Mouse (Mus musculus) gonadal fat pad, adult 2 months (tissue): ENCODE data around the gene Gm8126. TPM values are rescaled to one million over a fixed set of nuclear protein-coding genes. Genes with fewer than 3 reads are reported as not detected.
"Not testable (repeated sequence)": the region's sequence is repeated elsewhere in the genome, so short reads cannot be mapped to it uniquely, and the experiment has no call there.

Experiments used
- DNase-seq: peaks from one replicate; pipeline ENCODE4 v3.0.0-alpha.2; 2012; ENCODE audit warnings: low read depth
- polyA plus RNA-seq: library from polyadenylated mRNA; depleted of rRNA; stranded (reverse); fragments of >200 nt; gene quantifications from 2 replicates; pipeline ENCODE4 v1.2.3, GENCODE M21; 2012; rRNA removed

Gene Gm8126
- polyA plus RNA-seq = 0.20 TPM in 1 of 2 replicates, not detected in the other

DNA sequence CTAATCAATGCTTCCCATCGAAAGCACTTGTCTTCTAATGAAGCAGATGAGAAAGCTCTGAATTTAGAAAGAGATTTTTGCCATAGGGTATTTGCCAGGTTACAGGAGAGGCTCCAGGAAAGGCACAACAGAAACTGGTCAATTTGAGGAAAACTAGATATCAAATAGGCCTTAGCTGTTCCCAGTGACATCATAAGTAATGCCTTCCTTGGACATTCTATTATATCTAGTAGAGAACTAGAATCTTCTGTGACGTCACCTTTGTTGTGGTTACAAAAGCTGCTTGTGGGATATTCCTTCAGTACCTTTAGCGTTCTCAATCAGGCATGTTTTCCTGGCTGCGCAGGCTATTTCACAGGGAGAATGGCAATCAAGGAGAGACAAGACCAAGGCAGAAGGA, at the start of gene Gm8126:
TSS of gene Gm8126 (plus strand) at position 301 of the 400 bp plus-strand sequence.
- DNase-seq = not testable (repeated sequence)

DNA sequence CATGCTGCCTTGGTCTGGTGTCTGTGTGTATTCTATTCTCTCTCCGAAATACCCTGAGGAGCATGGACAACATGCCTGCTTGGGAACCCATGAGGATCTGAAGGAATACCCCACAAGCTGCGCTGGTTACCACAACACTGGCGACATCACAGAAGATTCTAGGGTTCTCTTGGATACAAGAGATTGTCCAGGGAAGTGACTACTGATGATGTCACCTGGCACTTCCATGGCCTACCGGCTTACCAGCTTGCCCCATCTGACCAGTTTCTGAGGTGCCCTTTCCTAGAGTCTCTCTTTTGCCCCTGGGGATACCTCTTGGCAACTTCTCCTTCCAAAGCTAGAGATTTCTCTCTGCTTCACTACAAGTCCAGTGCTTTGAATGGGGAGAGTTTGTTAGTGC, 23.2 kb upstream of the Gm8126 start, which contains the start of gene Gm8122:
TSS of gene Gm8122 (minus strand) at position 101 of the 400 bp plus-strand sequence.
- DNase-seq = not testable (repeated sequence)

DNA sequence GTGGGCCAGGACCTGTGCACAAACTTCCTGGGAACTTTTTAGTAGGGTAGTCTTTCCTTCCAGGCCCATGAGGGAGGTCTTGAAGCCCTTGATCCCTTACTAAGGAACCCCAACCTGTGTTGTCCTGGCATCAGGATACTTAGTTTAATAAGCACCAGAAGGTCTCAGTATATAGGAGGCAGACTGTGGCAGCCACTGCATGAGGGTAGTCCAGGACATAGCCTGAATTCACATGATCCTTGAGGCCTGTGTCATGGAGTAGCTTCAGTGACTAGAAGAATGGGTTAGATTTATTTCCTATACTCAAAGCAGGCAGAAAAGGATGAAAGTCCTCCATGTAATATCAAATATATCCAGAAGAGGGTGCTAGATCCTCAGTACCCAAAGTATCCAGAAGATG, 20.7 kb upstream of the Gm8126 start:
- DNase-seq = not testable (repeated sequence)

DNA sequence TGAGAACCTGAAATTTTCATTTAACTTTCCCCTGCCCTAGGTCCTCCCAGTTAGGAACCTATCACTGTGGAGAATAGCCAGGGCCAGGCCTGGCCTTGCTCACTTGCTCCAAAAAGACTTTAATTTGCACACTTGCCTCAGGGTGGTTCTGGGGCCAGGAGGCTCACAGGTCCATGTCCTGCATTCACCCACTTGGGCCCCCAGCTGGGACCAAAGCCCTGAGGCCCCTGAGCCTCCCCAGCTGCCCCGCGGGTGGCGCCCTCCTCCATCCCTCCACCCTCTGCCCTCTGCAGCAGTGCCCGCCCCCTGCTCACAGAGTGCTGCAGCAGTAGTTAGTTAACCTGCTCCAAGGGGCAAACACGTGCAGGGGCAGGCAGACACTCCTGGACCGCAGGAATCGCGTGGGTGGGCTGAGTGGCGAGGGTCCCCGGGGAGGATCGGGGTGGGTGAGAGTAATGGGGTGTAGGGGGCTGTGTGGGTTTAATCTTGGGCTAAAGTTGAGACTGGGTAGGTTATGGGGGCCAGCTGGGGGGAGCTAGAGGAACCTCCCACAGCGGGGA, 8.8 kb upstream of the Gm8126 start:
- DNase-seq = not testable (repeated sequence)

DNA sequence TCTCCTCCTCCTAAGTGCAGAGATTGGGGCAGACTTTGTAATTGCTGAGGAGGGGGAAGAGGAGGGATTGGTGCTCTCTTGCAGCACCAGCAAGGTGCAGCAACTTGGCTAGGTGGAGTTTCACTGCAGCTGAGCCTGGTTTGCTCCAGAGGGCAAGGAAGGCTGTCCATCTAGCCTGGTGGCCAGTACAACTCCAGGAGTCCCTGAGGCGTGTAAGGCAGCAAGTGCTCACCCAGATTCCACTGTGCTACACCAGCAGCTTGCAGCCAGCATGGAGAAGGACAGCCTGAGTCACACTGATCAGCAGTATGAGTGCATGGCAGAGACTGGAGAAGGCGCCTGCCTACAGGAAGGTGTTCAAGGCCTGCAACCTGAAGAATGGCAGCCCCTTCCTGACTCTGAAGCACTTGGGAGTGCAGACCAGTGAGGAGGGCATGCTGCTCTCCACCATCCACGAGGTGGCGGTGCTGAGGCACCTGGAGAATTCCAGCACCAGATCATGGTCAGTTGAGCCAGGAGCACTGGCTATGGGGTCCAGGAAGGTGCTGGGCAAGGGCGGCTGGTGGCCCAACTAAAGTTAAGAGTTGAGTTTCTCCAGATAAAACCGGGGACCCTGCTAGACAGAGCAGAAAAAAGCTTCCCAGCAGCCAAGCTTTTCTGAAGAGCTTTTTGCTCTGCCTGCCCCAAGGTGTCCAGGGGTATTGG, 7.7 kb upstream of the Gm8126 start:
- DNase-seq = not testable (repeated sequence)

DNA sequence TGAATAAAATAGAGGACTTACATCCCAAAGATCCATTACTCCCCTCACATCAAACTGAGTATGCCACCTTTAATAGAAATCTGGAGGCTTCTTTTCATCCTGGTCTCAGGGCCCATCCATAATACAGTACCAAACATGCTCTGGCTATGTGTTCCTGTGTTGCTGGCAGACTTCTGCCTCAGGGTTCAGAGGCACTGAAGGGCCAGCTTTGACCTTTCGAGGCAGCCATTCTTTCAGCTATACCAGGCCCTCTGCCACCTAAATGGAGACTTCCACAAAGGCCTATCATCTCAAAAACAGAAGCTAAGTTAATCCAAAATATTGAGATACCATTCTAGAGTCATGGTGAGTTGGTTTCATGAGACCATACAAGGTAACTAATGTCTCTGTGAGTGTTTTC, 1.9 kb upstream of the Gm8126 start:
- DNase-seq = not testable (repeated sequence)

DNA sequence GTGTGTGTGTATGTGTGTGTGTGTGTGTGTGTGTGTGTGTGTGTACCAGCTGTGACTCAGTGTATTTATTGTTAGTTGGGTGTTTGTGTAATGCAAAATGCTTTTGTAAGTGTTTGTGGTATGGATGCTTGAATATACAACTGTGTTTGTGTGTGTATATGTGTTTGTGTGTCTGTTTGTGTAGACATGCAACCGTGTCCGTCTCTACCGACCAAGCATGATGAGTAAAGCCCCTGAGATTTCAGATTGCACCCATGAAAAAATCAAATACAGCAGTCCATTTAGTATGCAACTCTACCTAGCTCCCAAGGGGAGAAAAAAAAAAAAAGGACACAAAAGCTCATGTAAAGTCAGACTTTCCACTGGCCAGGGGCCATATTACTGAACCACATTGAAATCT, 5.0 kb downstream of the Gm8126 start:
- not testable (repeated sequence) for DNase-seq

DNA sequence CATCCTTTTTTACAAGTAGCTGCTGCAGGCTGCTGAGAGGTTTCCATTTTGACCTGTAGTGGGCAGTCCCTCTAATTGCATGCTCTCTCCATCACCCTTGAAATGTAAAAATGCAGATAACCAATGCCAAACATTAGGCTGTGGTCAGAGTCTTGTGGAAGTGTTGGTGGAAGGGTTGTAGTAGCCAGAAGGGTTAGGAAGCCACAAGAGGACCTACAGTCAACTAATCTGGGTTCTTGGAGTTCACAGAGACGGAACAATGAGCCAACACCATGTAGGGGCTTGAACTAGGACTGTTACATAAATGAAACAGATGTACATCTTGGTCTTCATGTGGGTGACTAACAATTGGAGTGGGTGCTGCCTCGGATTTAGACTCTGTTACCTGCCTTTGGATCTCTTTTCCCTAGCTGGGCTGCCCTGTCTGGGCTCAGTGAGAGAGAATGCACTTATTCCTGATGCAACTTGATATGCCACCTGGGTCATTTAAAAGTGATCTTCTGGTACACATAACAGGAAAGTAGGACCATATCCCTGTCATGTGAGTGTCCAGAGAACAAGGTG, 10.2 kb downstream of the Gm8126 start:
- DNase-seq = not testable (repeated sequence)

DNA sequence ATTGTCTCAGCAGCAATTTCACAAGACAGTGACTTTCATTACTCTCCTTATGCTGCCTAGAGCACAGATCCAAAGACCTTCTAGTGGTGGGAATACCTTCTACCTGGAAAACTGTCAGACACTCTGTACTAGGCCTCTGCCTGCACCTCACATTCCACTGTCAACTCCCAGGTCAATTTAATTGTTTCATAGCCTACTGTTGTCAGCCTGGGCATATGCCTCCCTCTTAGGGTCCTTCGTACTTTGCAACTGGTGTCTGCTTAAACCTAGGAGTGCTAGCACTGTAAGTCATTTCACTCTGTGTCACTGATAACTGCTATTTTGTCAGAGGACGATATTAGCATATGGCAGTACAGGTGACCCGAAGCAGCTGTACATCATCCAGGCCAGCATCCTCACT, 10.8 kb downstream of the Gm8126 start:
- DNase-seq = not testable (repeated sequence)

DNA sequence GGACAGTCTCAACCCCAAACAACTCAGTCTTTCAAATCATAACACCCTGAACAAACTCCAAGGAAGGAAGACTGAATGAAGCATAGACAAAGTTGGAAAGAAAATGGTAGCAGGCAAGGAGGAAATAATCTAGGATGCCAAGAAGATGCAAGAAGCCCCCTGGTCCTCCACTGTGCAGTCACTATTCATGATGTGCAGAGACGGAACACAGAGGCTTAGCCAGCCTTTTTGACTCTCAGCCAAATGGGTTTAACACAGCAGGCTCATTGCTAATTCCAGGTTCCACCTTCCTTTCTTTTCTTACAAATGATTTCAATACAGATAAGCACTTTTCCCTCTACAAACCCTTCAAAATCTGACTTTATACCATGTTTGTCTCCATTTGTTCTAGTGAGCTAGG, 14.7 kb downstream of the Gm8126 start:
- DNase-seq = not testable (repeated sequence)

DNA sequence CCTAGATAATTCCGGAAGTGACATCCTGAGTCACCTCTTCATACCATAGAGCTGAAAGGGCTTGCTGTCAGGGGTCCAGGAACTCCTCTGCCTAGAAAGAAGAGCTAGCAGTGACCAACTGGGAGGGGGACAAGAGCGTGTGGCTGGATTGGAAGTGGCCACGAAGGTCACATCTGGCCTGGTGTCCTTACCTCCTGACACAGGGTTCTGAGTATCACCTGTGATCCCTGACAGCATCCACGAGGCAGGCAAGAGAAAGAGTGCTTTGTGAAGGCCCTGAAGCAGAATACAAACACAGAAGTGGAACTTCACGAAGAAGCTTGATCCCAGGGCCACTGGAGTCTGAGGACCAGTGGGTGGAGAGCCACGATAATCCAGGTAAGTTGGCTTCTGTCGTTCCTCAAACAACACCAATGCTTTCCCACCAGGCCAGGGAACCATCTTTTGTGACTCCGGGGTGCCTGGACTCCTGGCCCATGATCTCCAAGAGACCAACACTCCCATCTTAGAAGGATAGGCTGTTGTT, 16.6 kb downstream of the Gm8126 start, which contains the start of gene Gm9732:
TSS of gene Gm9732 (plus strand) at position 51 of the 526 bp plus-strand sequence.
- DNase-seq = not testable (repeated sequence)

DNA sequence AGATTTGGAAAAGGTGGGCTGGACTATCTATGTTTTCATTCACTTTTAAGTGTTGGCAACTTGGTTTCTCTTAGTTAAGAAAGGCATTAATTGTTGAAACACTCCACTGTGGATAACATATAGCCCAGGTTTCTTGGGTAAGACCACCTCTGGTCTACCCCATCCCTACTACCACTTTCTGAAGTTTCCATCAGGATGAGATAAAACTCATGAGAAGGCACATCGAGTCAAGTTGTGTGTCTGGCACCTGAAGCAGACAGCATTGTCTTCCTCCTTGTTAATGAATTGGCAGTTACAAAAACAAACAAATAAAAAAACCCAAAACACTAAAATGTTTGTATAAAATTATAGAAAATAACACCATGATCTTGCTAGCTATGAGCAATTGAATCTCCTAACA, 17.3 kb downstream of the Gm8126 start:
- not testable (repeated sequence) for DNase-seq

DNA sequence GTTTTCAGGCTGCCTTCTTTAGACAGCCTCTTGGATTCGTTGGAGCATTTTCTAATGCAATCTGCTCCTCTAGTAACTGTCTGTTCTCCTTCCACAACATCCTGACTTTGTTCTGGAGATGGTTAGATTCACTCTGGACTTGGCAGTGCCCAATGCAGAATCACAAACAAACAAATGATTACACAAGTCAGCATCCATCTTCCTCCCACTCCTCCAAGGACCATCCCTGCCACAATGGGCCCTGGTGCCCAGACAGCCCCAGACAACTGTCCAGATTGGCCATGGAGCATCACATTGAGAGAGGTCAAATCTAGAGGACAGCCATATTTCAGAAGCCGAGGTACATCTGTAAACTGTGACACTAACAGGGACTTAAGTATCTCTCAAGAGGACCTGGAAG, 19.0 kb downstream of the Gm8126 start:
- not testable (repeated sequence) for DNase-seq

DNA sequence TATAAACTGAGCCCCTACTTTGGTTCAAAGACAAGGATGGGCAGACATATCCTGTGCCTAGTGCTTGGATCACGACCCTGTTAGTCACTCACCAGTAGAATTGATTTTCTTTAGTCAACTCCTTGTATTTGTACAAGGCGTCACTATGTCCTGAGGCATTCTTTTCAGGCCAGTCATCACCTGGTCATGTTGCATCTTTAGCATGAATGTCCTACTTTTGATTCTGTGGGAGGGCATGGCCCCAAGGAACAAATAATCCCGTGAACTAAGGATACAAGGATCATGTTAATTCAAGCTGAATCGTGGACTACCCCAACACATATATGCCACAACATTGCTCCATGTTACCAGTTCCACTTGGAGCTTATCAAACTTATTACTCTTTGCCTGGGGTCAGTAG, 19.7 kb downstream of the Gm8126 start:
- not testable (repeated sequence) for DNase-seq

DNA sequence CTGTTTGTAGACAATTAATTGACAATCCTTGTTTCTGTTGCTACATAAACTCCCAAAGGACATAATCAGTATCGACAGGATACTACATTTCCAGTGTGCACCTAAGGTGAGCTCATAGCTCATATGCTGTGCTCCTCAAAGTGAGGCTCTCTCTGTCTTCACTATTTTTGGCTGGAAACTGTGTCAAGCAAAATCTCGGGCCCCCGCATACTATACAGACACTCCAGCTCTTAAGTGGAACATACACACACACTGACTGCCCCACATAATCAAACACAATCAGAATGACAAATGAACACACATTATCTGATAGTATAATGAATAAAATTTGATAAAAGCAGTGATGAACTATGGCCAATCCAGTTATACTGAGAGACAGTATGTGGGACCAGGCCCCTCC, 20.2 kb downstream of the Gm8126 start:
- not testable (repeated sequence) for DNase-seq

DNA sequence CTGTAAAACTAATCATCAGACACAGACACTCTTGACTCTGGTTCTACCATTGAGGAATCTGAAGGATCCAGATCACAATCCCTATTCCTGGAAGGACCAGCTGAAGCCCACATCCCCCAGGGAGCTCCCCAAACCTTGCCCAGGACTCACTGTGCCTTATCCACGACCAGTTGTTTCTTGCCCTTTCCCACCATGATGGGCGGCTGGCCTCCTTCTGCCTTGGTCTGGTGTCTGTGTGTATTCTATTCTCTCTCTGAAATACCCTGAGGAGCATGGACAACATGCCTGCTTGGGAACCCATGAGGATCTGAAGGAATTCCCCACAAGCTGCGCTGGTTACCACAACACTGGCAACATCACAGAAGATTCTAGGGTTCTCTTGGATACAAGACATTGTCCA, 35.1 kb downstream of the Gm8126 start, which contains the start of gene Gm8127:
TSS of gene Gm8127 (minus strand) at position 330 of the 400 bp plus-strand sequence.
- DNase-seq = not testable (repeated sequence)

Other genes with a start within 250 kb of the Gm8126 start
- not detected in 2 replicates for gene Gm10376, start 243.0 kb upstream of the Gm8126 start, polyA plus RNA-seq
- gene Gm8094, start 182.0 kb upstream of the Gm8126 start, polyA plus RNA-seq = not detected in 2 replicates
- not detected in 2 replicates for gene Gm8104, start 158.0 kb upstream of the Gm8126 start, polyA plus RNA-seq
- not detected in 2 replicates for gene Gm7233, start 78.8 kb upstream of the Gm8126 start, polyA plus RNA-seq
- not detected in 2 replicates for gene Gm8122, start 23.3 kb upstream of the Gm8126 start, polyA plus RNA-seq
- 0.14 and 0.34 TPM in 2 replicates for gene Gm9732, start 16.4 kb downstream of the Gm8126 start, polyA plus RNA-seq
- gene Gm8127, start 35.2 kb downstream of the Gm8126 start, polyA plus RNA-seq = not detected in 2 replicates
- not detected in 2 replicates for gene 1700001F09Rik, start 89.2 kb downstream of the Gm8126 start, polyA plus RNA-seq
- not detected in 2 replicates for gene Gm8138, start 157.7 kb downstream of the Gm8126 start, polyA plus RNA-seq